Comparison of ENCODE assay signal across 13 mouse cellular contexts in genomic region chr5:146809951-146810350, GRCm38 (mm10). TPM values are rescaled to one million over a fixed set of nuclear protein-coding genes. Genes with fewer than 3 reads are reported as not detected.
"Had no signal": no experiment of that assay in that cellular context is flagged by ENCODE, and none has a peak within 500 bp of the region (broad histone marks: within the 10 kb centered on the region; RNA-seq: fewer than 3 reads in every experiment).

No protein-coding gene starts in this region.

- DNase-seq: liver, postnatal 0 days; lung, adult 2 months; lung, postnatal 14 days; lung, postnatal 36 days; right cerebral cortex, postnatal 25 days; thymus, adult 18-20 months; thymus, postnatal 14 days; thymus, postnatal 36 days had no signal

- ATAC-seq: liver, postnatal 0 days; lung, postnatal 0 days; midbrain, embryonic 13.5 days; midbrain, embryonic 15.5 days had no signal

RNA-seq across cellular contexts. Expression of gene Rasl11a, which starts 34.9 kb away (rescaled TPM):
- total RNA-seq: monocyte, adult 5-6 weeks; neutrophil, adult 5-6 weeks had no signal
